Mouse (Mus musculus): ENCODE results near the gene Pcsk4. TPM values are rescaled to one million over a fixed set of nuclear protein-coding genes. Genes with fewer than 3 reads are reported as not detected.
A peak's percentile ranks its signal among the peaks of the same experiment; 100 is the strongest.

Gene Pcsk4
- polyA plus RNA-seq, 1 experiment from 2014 or later: 2.9 TPM

- H3K9ac ChIP-seq (replicated peaks; ENCODE audit: low read length): 0 out of 2 replicates have a peak overlapping the region, but pooled peaks have one; percentile 2
- H3K4me1 ChIP-seq (ENCODE audit: control insufficient read depth, insufficient read depth, low read length): no peaks in the 10 kb centered on the region; the same call in 1 of the 2 replicates
- 63% methylated on average over 10 of the region's 10 CpGs for WGBS
- H3K9me3 ChIP-seq (replicated peaks; ENCODE audit: control insufficient read depth, low read length): no peaks in the 10 kb centered on the region
- H3K27ac ChIP-seq (replicated peaks; ENCODE audit: low read depth, low read length): no peak overlapping the region
- ATAC-seq (replicated peaks; ENCODE audit: insufficient number of reproducible peaks, low FRiP score, low TSS enrichment, low read depth) (no peak), DNase-seq (ENCODE audit: low spot score) (no peak)
- H3K4me2 ChIP-seq (ENCODE audit: low read depth, low read length): no peak overlapping the region
- no peak overlapping the region for H3K4me3 ChIP-seq (ENCODE audit: low read depth, low read length)
- no peaks in the 10 kb centered on the region for H3K36me3 ChIP-seq (replicated peaks; ENCODE audit: control insufficient read depth, insufficient read depth, low read depth, low read length)
- peaks cover 45% of the 10 kb centered on the region for H3K27me3 ChIP-seq (ENCODE audit: control insufficient read depth, insufficient read depth, low read length)
Observed at GRCm38 (mm10) chr10:80317011-80317410, 12.3 kb downstream of the Pcsk4 start.

- no peak overlapping the region for H3K27ac ChIP-seq (replicated peaks; ENCODE audit: low read depth, low read length)
- no peak for DNase-seq (ENCODE audit: low spot score)
- 32% methylated on average over 11 of the region's 11 CpGs for WGBS
- ATAC-seq (replicated peaks; ENCODE audit: insufficient number of reproducible peaks, low FRiP score, low TSS enrichment, low read depth): no peak
- no peak overlapping the region for H3K9ac ChIP-seq (replicated peaks; ENCODE audit: low read length)
- no peaks in the 10 kb centered on the region; the same call in 1 of the 2 replicates for H3K4me1 ChIP-seq (ENCODE audit: control insufficient read depth, insufficient read depth, low read length)
- H3K36me3 ChIP-seq (replicated peaks; ENCODE audit: control insufficient read depth, insufficient read depth, low read depth, low read length): no peaks in the 10 kb centered on the region
- H3K27me3 ChIP-seq (ENCODE audit: control insufficient read depth, insufficient read depth, low read length): peaks cover 51% of the 10 kb centered on the region
- no peak overlapping the region for H3K4me2 ChIP-seq (ENCODE audit: low read depth, low read length)
- H3K4me3 ChIP-seq (ENCODE audit: low read depth, low read length): no peak overlapping the region
- H3K9me3 ChIP-seq (replicated peaks; ENCODE audit: control insufficient read depth, low read length): no peaks in the 10 kb centered on the region
Observed at GRCm38 (mm10) chr10:80316359-80316781, 12.9 kb downstream of the Pcsk4 start.

DNA sequence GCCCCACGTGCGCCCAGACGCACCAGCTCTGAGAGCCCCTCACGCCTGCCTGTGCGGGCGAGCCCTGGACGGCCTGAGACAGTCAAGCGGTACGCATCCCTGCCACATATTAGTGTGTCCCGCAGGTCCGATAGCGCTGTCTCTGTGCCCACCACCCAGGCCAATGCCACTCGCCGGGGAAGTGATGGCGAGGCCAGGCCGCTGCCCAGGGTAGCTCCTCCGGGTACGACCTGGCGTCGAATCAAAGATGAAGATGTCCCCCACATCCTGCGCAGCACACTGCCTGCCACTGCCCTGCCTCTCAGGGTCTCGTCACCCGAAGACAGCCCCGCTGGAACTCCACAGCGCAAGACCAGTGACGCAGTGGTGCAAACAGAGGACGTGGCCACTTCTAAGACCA is 14.0 kb downstream of the Pcsk4 start:
- Histone ChIP-seq H3K27me3 (ENCODE audit: control insufficient read depth, insufficient read depth, low read length) (peaks cover 56% of the 10 kb centered on the region), H3K4me3 (ENCODE audit: low read depth, low read length) (no peak overlapping the region), H3K36me3 (replicated peaks; ENCODE audit: control insufficient read depth, insufficient read depth, low read depth, low read length) (no peaks in the 10 kb centered on the region; the same call in 1 of the 2 replicates), H3K9me3 (replicated peaks; ENCODE audit: control insufficient read depth, low read length) (no peaks in the 10 kb centered on the region), H3K9ac (replicated peaks; ENCODE audit: low read length) (no peak overlapping the region), H3K27ac (replicated peaks; ENCODE audit: low read depth, low read length) (no peak overlapping the region), H3K4me2 (ENCODE audit: low read depth, low read length) (no peak overlapping the region), H3K4me1 (ENCODE audit: control insufficient read depth, insufficient read depth, low read length) (no peaks in the 10 kb centered on the region; the same call in 1 of the 2 replicates)
- WGBS: 43% methylated on average over 27 of the region's 27 CpGs
- no peak for ATAC-seq (replicated peaks; ENCODE audit: insufficient number of reproducible peaks, low FRiP score, low TSS enrichment, low read depth)
- no peak for DNase-seq (ENCODE audit: low spot score)

DNA sequence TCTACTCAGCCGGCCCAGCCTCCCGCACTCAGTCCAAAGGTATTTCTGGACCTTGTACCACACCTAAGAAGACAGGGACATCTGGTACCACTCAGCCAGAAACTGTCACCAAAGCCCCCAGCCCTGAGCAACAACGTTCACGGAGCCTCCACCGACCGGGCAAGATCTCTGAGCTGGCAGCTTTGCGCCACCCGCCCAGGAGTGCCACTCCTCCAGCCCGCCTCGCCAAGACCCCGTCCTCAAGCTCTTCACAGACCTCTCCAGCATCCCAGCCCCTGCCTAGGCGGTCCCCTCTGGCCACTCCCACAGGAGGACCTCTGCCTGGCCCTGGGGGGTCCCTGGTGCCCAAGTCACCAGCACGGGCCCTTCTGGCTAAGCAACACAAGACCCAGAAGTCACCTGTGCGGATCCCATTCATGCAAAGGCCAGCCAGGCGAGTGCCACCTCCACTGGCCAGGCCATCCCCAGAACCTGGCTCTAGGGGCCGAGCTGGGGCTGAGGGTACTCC is 14.8 kb downstream of the Pcsk4 start:
- H3K9ac ChIP-seq (replicated peaks; ENCODE audit: low read length): 0 out of 2 replicates have a peak overlapping the region, but pooled peaks have one; percentile 18
- no peak overlapping the region for H3K4me2 ChIP-seq (ENCODE audit: low read depth, low read length)
- no peak for DNase-seq (ENCODE audit: low spot score)
- H3K4me3 ChIP-seq (ENCODE audit: low read depth, low read length): no peak overlapping the region
- H3K36me3 ChIP-seq (replicated peaks; ENCODE audit: control insufficient read depth, insufficient read depth, low read depth, low read length): no peaks in the 10 kb centered on the region; the same call in 1 of the 2 replicates
- no peak for ATAC-seq (replicated peaks; ENCODE audit: insufficient number of reproducible peaks, low FRiP score, low TSS enrichment, low read depth)
- no peaks in the 10 kb centered on the region for H3K9me3 ChIP-seq (replicated peaks; ENCODE audit: control insufficient read depth, low read length)
- 51% methylated on average over 16 of the region's 16 CpGs for WGBS
- no peak overlapping the region for H3K27ac ChIP-seq (replicated peaks; ENCODE audit: low read depth, low read length)
- peaks cover 56% of the 10 kb centered on the region for H3K27me3 ChIP-seq (ENCODE audit: control insufficient read depth, insufficient read depth, low read length)
- H3K4me1 ChIP-seq (ENCODE audit: control insufficient read depth, insufficient read depth, low read length): no peaks in the 10 kb centered on the region; the same call in 1 of the 2 replicates

- H3K4me3 ChIP-seq (ENCODE audit: low read depth, low read length): no peak overlapping the region
- DNase-seq (ENCODE audit: low spot score): no peak
- H3K9me3 ChIP-seq (replicated peaks; ENCODE audit: control insufficient read depth, low read length): no peaks in the 10 kb centered on the region
- no peak overlapping the region for H3K9ac ChIP-seq (replicated peaks; ENCODE audit: low read length)
- no peaks in the 10 kb centered on the region; the same call in 1 of the 2 replicates for H3K4me1 ChIP-seq (ENCODE audit: control insufficient read depth, insufficient read depth, low read length)
- no peak for ATAC-seq (replicated peaks; ENCODE audit: insufficient number of reproducible peaks, low FRiP score, low TSS enrichment, low read depth)
- H3K4me2 ChIP-seq (ENCODE audit: low read depth, low read length): no peak overlapping the region
- no peak overlapping the region for H3K27ac ChIP-seq (replicated peaks; ENCODE audit: low read depth, low read length)
- peaks cover 56% of the 10 kb centered on the region for H3K27me3 ChIP-seq (ENCODE audit: control insufficient read depth, insufficient read depth, low read length)
- WGBS: 55% methylated on average over 20 of the region's 20 CpGs
- no peaks in the 10 kb centered on the region; the same call in 1 of the 2 replicates for H3K36me3 ChIP-seq (replicated peaks; ENCODE audit: control insufficient read depth, insufficient read depth, low read depth, low read length)
Observed at GRCm38 (mm10) chr10:80313627-80314201, 15.6 kb downstream of the Pcsk4 start.

- H3K9ac ChIP-seq (replicated peaks; ENCODE audit: low read length): no peak overlapping the region
- WGBS: 60% methylated on average over 54 of the region's 54 CpGs
- DNase-seq (ENCODE audit: low spot score) (no peak), ATAC-seq (replicated peaks; ENCODE audit: insufficient number of reproducible peaks, low FRiP score, low TSS enrichment, low read depth) (no peak)
- H3K4me1 ChIP-seq (ENCODE audit: control insufficient read depth, insufficient read depth, low read length): no peaks in the 10 kb centered on the region; the same call in 1 of the 2 replicates
- H3K4me3 ChIP-seq (ENCODE audit: low read depth, low read length): no peak overlapping the region
- H3K9me3 ChIP-seq (replicated peaks; ENCODE audit: control insufficient read depth, low read length): no peaks in the 10 kb centered on the region
- H3K36me3 ChIP-seq (replicated peaks; ENCODE audit: control insufficient read depth, insufficient read depth, low read depth, low read length): no peaks in the 10 kb centered on the region; the same call in 1 of the 2 replicates
- H3K27me3 ChIP-seq (ENCODE audit: control insufficient read depth, insufficient read depth, low read length): peaks cover 56% of the 10 kb centered on the region
- H3K4me2 ChIP-seq (ENCODE audit: low read depth, low read length): no peak overlapping the region
- no peak overlapping the region for H3K27ac ChIP-seq (replicated peaks; ENCODE audit: low read depth, low read length)
Observed at GRCm38 (mm10) chr10:80312586-80313504, 16.5 kb downstream of the Pcsk4 start.

DNA sequence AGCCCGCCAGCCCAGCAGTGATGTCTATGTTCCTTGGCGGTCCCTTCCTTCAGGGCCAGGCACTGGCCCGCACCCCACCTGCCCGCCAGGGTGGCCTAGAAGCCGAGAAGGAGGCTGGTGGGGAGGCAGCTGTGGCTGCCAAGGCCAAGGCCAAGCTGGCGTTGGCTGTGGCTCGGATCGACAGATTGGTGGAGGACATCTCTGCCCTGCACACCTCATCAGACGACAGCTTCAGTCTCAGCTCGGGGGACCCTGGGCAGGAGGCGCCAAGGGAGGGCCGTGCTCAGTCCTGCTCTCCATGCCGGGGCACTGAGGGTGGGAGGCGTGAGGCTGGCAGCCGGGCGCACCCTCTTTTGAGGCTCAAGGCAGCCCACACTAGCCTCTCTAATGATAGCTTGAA is 17.7 kb downstream of the Pcsk4 start:
- Histone ChIP-seq H3K4me2 (ENCODE audit: low read depth, low read length) (no peak overlapping the region), H3K4me1 (ENCODE audit: control insufficient read depth, insufficient read depth, low read length) (no peaks in the 10 kb centered on the region; the same call in 1 of the 2 replicates), H3K9me3 (replicated peaks; ENCODE audit: control insufficient read depth, low read length) (no peaks in the 10 kb centered on the region), H3K36me3 (replicated peaks; ENCODE audit: control insufficient read depth, insufficient read depth, low read depth, low read length) (no peaks in the 10 kb centered on the region; the same call in 1 of the 2 replicates), H3K27ac (replicated peaks; ENCODE audit: low read depth, low read length) (no peak overlapping the region), H3K4me3 (ENCODE audit: low read depth, low read length) (no peak overlapping the region), H3K27me3 (ENCODE audit: control insufficient read depth, insufficient read depth, low read length) (peaks cover 54% of the 10 kb centered on the region), H3K9ac (replicated peaks; ENCODE audit: low read length) (no peak overlapping the region)
- DNase-seq (ENCODE audit: low spot score) (no peak), ATAC-seq (replicated peaks; ENCODE audit: insufficient number of reproducible peaks, low FRiP score, low TSS enrichment, low read depth) (no peak)
- WGBS: 87% methylated on average over 16 of the region's 16 CpGs
